Mouse (Mus musculus) thymus, postnatal 4 days (tissue): ENCODE data around the gene Orc5.

Experiments
- DNase-seq: peaks from one replicate; pipeline ENCODE4 v3.0.0; 2021

Gene Orc5

GRCm38 (mm10) chr5:22550033-22550551, at the start of gene Orc5:
Orc5 (minus strand) TSS chr5:22550429.
- DNase-seq = peak; percentile 97

DNA sequence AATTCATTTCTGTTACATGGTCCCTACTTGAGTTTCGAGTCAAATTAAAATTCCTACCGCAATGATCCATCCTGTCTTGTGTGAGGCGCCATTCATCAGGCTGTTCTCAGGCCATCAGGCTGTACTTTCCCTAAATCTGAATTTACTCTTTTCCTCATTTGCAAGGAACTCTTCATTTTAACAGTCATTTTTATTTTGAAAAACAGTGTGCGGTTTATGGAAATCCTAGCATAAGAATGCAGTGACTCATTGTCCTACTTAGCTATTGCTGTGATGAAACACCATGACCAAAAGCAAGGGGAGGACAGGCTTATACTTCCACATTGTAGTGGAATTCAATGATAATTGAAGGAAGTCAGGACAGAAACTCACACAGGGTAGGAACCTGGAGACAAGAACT, 46.8 kb upstream of the Orc5 start:
- no peak for DNase-seq

DNA sequence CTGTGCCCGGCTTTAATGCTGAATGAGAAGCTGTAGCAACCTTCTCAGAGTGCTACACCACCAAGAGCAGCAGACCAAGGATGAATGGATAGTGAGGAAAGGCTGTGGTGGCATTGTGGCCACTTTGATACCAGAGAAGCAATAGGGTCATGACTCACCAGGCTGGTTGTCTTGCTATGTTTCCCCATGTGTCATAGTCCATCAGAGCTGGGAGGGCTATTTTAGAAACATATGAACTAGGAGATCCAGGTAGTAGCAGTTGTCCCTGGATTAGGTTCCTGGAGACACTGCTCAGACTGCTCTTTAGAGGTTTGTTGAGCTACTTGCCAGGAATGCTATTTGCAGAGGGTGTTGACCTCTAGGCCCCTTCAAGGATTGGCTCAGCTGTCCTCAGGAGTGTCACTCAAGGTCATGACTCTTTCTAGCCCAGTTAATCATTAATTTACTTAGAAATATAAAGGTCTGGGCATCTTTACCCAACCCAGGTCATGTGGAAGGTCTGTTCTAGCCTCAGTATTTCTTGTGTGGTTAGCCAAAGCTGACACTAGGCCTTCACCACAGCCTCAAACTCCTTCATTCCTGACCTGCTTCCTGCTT, 39.2 kb upstream of the Orc5 start:
- DNase-seq = no peak

DNA sequence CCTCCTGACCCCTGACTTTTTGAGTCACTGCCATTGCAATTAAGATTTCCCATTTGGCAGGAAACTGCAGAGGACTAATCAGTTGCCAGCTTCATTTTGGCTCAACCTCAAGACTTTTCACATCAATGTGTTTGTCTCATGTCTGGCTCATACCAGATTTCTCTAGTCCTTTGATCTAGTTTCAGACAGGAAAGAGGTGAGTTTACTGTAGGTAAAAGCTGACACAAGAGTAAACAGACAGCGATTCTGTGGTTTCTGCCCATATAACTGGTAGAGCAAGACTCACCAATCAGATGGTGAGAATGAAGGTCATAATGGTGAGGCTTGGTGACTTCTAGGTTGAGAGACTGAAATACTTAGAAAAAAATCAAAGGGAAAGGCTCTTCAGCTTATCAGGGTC, 37.3 kb upstream of the Orc5 start:
- DNase-seq = no peak

DNA sequence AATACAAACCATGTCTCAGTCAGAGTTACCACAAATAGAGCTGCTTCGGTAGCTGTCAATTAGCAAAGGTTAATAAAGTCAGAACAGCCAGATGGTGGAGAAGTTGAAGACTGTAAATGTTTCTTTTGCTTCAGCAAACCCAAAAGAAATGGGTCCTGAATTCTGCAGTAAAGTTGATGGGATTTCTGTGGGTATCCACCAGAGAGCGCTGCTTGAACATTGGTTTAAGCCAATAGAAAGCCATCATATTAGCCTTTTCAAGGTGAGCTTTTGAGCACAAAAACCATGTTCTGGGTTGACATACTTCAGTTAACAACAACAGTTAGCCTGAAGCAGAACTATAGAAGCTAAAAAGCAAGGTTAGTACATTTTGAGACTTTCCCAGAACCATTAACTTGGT, 34.3 kb upstream of the Orc5 start:
- DNase-seq = no peak

DNA sequence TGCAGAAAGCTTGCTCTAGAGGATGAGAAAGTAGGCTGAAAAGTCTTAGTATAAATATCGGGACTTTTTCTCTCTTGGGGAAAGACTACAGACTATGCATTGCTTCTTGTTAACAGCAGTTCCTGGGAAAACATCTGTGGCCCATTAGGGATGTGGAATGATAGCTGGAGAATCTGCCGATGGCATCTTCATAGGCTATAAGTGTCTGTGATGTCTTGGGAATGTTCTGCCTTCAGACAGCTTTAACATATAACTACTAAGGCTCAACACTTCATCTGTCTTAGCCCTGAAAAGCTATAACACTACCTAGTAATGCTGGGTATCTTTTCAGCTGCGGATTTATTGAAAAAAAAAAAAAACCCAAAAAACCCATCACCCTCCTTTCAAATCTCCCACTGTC, 27.8 kb upstream of the Orc5 start:
- no peak for DNase-seq

DNA sequence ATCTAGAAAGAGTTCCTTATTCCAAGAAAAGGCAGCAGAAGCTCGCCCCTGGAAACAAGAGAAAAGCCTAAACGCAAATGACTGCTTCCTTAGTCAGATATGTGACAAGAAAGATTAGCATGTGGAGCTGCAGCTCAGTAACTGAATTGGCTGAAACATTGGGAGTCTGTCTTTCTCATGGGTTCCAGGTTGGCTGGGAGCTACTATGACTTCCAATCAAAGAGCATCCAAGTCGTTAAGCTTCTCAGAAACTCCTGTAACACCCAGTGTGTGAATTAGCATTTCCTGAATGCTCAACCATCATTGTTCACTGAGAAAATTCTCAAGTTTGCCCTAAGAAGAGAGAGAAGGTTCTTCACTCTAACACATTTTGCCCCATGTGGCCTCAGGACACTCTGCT, 24.5 kb upstream of the Orc5 start:
- DNase-seq = no peak

GRCm38 (mm10) chr5:22574161-22574560, 23.9 kb upstream of the Orc5 start:
- DNase-seq = no peak

DNA sequence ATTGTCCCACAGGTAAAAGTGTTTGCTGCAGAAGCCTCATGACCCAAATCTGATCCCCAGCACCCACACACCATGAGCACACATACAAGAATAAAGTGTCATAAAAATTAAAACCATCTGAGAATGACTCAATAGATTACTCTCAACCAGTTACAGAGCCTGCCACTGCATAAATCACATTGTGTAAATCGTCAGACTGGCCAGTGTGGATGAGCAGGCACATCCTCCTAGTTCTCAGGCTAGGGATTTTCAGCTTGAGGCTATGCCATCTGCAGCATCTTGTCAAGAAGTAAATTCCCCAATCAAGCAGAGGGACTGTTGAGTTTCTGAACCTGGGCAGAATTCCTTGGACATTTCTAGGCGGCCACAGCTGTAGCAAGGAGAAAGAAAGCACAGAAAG, 23.5 kb upstream of the Orc5 start:
- DNase-seq = no peak

DNA sequence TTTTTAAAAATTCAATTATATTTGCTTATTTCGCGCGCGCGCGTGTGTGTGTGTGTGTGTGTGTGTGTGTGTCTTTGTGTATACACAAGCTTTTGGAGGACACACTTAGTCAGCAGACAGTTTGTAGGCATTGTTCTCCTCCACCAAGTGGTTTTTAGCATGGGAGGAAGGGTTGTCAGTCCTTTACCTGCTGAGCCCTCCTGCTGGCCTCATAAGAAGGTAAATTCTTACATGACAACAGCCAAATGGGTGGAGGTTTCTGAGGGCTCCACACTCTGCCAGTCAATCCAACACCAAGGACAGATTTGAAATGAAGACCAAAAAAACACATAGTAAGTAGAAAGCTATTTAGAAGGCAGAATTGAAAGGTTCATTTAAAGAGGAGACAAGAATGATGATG, 22.7 kb upstream of the Orc5 start:
- no peak for DNase-seq

DNA sequence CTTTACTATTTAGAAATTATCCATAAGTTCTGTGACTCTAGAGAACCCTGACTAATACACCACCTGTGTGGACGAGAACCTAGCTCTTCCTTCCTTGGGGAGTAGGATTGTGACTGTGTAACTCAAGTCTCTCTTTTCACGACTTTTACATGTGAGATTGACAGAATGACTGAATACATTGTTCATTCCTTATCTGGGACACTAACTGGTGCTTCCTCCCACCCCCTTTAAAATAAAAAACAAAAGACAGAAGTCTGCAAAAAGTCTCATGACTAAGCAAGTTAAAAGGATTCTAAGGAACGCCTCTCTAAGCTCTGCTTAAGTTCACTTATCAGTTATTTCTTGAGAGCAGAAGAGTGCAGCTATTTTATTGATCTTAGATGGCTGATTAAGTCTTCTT, 22.2 kb upstream of the Orc5 start:
- no peak for DNase-seq

- DNase-seq = no peak
These were observed 15.5 kb upstream of the Orc5 start for GRCm38 (mm10) chr5:22565708-22566107.

DNA sequence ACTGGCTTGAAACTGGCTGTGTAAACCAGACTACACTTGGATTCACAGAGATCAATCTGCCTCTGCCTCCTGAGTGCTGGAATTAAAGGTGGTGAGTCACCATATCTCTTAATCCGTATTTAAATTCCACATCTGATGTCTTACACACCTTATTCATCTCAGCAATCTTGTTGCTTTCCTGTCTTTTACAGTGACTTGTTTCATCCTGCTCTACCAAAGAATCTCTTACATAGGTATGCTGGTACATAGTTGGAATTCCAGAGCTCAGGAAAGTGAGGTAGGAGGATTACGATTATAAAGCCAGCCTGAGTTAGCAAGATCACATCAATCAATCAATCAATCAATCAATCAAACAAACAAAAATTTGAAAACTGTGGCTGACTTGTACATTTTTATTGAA, 9.6 kb upstream of the Orc5 start:
- DNase-seq = no peak

DNA sequence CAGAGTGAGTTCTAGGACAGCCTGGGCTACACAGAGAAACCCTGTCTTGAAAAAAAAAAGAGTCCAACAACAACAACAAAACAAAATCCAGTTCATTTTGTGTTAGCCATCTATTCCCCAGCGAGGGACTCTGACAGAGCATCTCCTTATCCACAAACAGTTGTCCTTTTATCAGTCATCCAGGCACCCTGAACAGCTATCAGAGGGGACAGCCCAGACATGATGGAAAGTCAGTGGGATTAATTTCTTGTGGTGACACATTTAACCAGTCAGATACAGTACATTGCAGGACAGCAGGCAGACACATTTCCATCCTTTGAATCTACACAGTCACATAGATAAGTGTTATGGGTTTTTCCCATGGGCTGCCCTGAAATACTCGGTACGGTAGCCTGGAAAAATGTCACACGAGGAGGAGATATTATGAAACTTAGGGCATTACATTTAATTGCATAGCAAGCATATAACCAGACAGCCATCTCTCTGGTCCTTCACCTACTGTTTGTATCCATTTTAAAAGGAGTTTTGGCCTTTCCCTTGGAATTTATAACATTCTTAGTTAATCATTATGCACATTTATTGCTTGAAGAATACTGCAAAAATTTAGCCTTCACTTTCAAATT, 7.4 kb upstream of the Orc5 start:
- no peak for DNase-seq

DNA sequence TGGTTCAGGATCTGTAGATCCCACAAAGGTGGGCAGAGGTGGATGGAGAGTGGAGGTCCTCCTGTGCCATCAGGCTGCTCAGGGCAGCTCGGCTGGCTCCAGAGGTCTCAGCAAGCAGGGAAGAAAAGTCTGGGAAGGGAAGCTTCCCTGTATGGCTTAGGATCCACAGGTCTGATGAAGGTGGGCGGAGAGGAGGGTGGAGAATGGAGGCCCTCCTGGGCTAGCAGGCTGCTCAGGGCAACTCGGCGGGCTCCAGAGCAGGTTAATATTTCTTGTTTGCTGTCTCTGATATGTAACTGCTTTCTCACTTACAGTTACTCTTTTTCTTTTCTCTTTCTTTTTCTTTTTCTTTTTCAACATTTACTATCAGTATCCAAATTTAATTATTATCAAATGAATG, 6.5 kb upstream of the Orc5 start:
- DNase-seq = no peak

DNA sequence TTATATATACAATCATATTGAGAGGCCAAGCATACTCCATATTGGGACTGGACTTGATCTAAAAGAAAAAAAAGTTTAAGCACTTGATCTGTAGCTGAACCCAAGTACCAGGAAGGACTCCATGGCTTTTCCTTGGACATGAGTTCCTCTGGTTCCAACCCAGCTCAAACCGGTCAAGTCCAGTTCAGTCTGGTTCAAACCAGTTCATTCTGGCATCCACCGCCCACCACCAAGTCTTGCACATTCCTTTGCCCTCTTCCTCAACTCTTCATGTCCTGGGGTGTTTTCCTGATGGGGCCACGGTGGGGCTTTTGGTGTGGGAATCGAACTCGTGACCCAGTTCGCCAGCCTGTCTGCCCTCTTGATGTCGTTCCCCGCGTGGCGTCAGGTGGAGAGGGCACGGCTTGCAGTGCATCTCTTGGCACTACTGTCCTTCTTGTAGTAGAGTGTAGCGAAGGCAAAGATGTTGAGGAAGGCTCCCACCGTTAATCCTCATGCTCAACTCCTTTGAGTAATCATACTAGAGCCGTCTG, 2.1 kb upstream of the Orc5 start:
- DNase-seq = no peak

DNA sequence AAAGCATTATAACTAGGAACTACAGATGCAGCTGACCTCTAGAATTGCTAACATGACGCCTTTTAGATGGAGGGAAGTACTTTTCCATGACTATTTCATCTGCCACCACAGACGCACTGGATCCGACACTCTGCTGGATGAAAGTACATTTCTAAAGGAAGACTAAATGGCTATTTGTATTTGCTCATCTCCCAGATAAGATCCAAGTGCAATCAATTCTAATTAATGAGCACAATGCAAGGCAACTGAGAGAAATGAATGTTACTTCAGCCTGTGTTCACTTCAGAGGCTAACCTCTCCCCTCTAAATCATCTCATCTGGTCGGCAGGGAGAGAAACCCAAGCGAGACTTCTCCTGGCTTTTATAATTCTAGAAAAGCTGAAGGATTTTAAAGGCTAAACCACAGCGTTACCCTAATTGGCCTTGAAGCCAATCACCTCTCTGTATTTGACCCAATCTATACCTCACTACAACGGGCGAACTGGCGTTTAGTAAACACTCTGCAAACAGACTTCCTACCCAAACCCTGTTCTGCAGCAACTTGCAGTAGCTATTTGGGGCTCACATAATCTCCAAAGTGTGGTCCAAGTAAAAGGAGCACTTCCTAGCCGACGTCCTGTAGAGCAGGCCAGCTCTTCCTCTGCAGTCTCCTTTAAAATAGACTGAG, 730 bp downstream of the Orc5 start:
- DNase-seq = no peak

DNA sequence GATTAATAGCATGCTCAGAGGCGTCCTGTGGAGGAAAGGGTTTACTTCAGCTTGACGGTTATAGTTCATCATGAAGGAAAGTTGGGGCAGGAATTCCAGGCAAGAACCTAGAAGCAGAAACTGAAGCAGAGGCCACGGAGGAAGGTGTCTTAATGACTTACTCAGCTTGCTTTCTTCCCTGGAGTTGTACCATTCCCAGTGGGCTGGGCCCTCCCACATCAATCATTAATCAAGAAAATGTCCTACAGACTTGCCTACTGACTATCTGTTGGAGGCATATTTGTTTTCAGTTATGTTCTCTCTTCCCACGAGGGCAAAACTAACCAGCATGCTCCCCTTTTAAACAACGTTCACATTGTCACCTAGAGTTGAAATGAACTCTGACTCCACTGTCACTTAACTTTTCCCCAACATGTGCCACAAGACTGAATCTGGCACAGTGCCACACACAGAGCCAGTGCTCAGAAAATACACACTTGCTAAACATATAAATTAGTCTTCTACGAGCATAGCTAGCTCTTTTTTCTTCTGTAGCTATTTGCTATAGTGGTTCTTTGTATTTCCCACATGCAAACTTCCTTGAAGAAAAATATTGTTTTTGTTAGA, 1.6 kb downstream of the Orc5 start:
- no peak for DNase-seq

DNA sequence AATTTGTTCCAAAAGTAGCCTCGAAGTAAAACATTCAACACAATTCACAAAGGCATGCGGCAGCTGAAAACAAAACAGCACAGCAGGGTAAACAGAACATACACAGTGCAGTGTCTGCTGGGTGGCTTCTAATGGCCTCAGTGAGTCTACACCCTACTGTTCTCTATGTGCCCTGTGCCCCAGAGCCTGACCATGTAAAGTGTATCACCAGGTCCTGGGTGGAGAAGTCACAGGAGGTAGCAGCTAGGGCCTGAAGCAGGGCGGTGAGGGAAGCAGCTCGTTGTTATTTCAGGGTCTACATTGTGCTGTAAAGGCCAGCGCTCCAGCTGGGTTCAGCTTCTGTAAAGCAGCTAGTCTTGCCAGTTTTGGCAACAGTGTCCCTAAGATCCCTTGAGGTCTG, 3.7 kb downstream of the Orc5 start:
- no peak for DNase-seq

DNA sequence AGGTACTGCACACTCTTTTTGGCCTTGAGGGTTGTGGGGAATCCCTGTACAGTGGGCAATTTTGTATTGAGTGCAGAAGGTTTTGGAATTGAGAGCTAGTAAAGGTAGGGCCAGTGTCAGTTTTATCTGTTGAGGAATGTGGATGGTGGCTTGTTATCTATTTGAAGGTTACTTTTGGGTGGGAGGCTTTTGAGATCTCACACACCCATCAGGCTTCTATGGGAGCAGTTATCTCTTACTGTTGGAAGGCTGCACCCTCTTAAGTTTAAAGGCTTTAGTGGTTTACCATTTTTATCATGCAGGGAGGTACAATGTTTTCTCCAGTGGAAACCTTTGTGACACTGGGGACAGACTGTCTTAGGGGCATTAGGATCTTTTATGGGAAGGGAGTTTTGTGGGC, 4.9 kb downstream of the Orc5 start:
- no peak for DNase-seq

DNA sequence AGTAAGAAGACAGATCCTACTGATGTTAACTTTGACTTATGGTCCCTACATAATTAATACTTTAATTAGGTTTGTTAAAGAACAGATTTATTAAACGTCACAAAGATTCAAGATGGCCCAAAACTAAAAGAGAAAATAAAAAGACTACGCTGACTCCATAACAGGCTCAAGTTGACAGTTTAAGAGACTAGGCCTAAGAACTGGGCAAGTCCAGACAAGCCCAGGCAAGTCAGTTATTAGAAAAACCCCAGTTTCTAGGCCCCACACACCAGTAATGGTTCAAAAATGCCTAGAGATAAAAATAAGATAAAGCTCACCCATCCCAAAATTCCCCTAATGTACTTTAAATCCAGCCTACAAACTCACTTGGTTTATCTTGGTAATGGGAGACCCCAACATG, 7.6 kb downstream of the Orc5 start:
- DNase-seq = no peak

DNA sequence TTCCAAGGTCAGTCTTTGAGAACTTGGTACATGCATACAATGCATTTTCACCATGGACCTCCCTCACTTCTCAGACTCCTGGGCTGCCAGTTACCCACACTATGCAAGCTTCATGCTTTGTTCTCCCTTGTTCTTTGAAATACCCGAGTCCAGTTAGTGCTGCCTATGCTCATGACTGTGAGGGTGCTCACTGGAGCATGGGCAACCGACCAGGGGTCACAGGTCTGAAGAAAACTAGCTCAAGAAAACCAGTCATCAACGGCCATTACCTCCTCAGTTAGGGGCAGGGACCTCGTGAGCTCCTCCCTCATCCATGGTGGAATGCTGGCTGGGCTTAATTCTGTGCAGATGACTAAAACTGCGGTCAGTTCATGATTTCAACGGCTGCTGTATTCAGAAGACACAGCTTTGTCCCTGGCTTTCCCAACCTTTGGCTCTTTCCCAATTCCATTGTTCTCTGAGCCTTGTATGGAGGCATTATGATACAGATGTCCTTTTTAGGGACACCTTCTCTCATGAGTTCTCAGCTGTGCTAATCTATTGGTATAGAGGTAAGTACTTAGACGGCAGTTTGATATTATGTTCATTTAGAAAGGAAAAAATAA, 11.1 kb downstream of the Orc5 start:
- DNase-seq = no peak

- DNase-seq = no peak
These were observed 13.5 kb downstream of the Orc5 start for GRCm38 (mm10) chr5:22536695-22537094.
